ENCODE assay signal across 23 mouse cellular contexts in the genomic region with DNA sequence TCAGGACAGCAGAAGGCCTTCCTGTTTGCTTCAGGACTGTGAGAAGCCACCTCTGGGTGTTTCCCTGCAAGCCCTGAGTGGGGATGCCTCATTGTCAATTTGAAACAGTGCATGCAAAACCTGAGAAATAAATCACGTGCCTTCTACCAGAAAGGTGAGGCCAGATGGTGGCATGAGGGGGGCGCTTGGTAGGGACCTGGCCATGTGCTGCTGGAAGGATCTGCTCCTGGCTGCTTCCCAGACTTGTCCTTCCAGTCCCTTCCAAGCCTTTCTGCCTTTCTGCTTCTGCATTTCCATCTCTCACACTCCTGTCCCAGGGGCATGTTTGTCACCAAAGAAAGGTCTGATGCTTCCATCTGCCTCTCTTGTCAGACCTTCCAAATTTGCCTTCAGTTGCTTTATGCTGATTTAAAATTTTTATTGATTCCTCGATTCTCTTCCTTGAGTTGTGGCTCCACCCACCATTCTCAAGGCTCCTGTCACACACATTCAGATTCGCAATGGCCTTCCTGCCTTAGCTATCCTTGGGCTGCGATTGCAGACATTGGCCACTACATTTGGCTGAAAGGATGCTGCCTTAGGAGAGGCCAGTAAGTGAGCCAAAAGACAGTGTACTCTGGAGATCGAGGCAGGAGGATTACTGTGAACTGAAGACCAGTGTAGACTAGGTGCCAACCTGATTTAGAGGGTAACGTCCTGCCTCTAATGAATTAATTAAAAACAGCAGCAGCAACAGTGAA.
DNase-seq lines count a peak whose midpoint lies in the region; ATAC-seq and TF ChIP-seq lines count a peak whose summit lies in the region.
"Had no signal": no experiment of that assay in that cellular context is flagged by ENCODE, and none has a peak within 500 bp of the region (broad histone marks: within the 10 kb centered on the region; RNA-seq: fewer than 3 reads in every experiment).

No protein-coding gene starts in this region.

- no peaks in the 10 kb centered on the region for H3K4me1 ChIP-seq in hindbrain, postnatal 0 days (ENCODE audit: insufficient read depth, low read length)
- no peaks in the 10 kb centered on the region for H3K4me1 ChIP-seq in hindbrain, embryonic 14.5 days (replicated peaks; ENCODE audit: control insufficient read depth, insufficient read depth, low read length)
- H3K4me1 ChIP-seq: forebrain, embryonic 10.5 days; heart, embryonic 13.5 days; midbrain, embryonic 15.5 days had no signal

- H3K9ac ChIP-seq in hindbrain, postnatal 0 days (replicated peaks; ENCODE audit: low read length) = no peak overlapping the region
- no peak overlapping the region for H3K9ac ChIP-seq in hindbrain, embryonic 14.5 days
- H3K9ac ChIP-seq: forebrain, postnatal 0 days; heart, embryonic 13.5 days; midbrain, embryonic 15.5 days had no signal

- WGBS in hindbrain, postnatal 0 days = 50% methylated on average over 7 of the region's 7 CpGs
- 66% methylated on average over 7 of the region's 7 CpGs for WGBS in hindbrain, embryonic 14.5 days

- no peak overlapping the region for H3K4me2 ChIP-seq in hindbrain, postnatal 0 days (ENCODE audit: low read depth, low read length)
- H3K4me2 ChIP-seq in hindbrain, embryonic 14.5 days (replicated peaks) = no peak overlapping the region
- H3K4me2 ChIP-seq: heart, embryonic 13.5 days; midbrain, embryonic 15.5 days had no signal

- H3K4me3 ChIP-seq in hindbrain, postnatal 0 days (ENCODE audit: low read length) = no peak overlapping the region
- H3K4me3 ChIP-seq in hindbrain, embryonic 14.5 days (replicated peaks; ENCODE audit: low read length) = no peak overlapping the region
- H3K4me3 ChIP-seq: forebrain, embryonic 10.5 days; heart, adult 2 months; heart, embryonic 13.5 days; limb, embryonic 10.5 days; midbrain, embryonic 15.5 days had no signal

- no peaks in the 10 kb centered on the region for H3K36me3 ChIP-seq in hindbrain, postnatal 0 days (ENCODE audit: insufficient read depth, low read length)
- H3K36me3 ChIP-seq in hindbrain, embryonic 14.5 days (replicated peaks; ENCODE audit: control insufficient read depth, insufficient read depth) = no peaks in the 10 kb centered on the region
- H3K36me3 ChIP-seq: forebrain, embryonic 10.5 days; heart, embryonic 13.5 days; limb, embryonic 10.5 days; midbrain, embryonic 15.5 days had no signal

- peak; percentile 54 for DNase-seq in hindbrain, postnatal 0 days (ENCODE audit: low spot score)
- no peak for DNase-seq in hindbrain, embryonic 14.5 days (ENCODE audit: low spot score)
- peak; percentile 46 to 52 for DNase-seq in cerebellum, adult 18-20 months
- DNase-seq in cerebellum, postnatal 14 days = peak; percentile 89 to 91
- DNase-seq in right cerebral cortex, postnatal 4 days = no peak
- DNase-seq in liver = no peak
- DNase-seq: adrenal gland, postnatal 10 days; forebrain, postnatal 0 days; gastrocnemius, postnatal 25 days; heart, adult 2 months; heart, postnatal 14 days; kidney, adult 11 months; thymus, adult 2 months; thymus, postnatal 4 days had no signal

- TF ChIP-seq CTCF in hindbrain, postnatal 0 days (IDR thresholded peaks at IDR 0.05; ENCODE audit: low read depth) = peak; percentile 39

- ATAC-seq in hindbrain, postnatal 0 days = peak; percentile 56; the same call in 1 of the 2 replicates
- ATAC-seq in hindbrain, embryonic 14.5 days (ENCODE audit: low FRiP score) = no peak
- ATAC-seq in cerebellum, adult (ENCODE audit: insufficient number of reproducible peaks, low FRiP score, low TSS enrichment) = peak; percentile 78
- ATAC-seq: activated CD4-positive, CD25-positive, alpha-beta regulatory T cell, adult 4 months; forebrain, postnatal 0 days; lung, postnatal 0 days; midbrain, embryonic 15.5 days had no signal

- no peaks in the 10 kb centered on the region for H3K27me3 ChIP-seq in hindbrain, postnatal 0 days (ENCODE audit: insufficient read depth, low read length)
- no peaks in the 10 kb centered on the region for H3K27me3 ChIP-seq in hindbrain, embryonic 14.5 days (ENCODE audit: control insufficient read depth, insufficient read depth, low read length)
- H3K27me3 ChIP-seq: heart, embryonic 13.5 days; midbrain, embryonic 15.5 days had no signal

- peak overlapping the region; percentile 12 for H3K27ac ChIP-seq in hindbrain, postnatal 0 days
- H3K27ac ChIP-seq in hindbrain, embryonic 14.5 days = no peak overlapping the region
- H3K27ac ChIP-seq: forebrain, embryonic 10.5 days; heart, adult 2 months; heart, embryonic 13.5 days; limb, embryonic 10.5 days; macrophage; midbrain, embryonic 15.5 days; stomach, postnatal 0 days had no signal

- H3K9me3 ChIP-seq in hindbrain, postnatal 0 days (ENCODE audit: low read length) = no peaks in the 10 kb centered on the region
- no peaks in the 10 kb centered on the region for H3K9me3 ChIP-seq in hindbrain, embryonic 14.5 days (ENCODE audit: control insufficient read depth, low read length)
- H3K9me3 ChIP-seq: forebrain, embryonic 10.5 days; heart, embryonic 13.5 days; limb, embryonic 10.5 days; midbrain, embryonic 15.5 days had no signal

Comparison
In these comparisons a context has a peak if more than half of its experiments do, and no peak if none do; other contexts are left out.
1. DNase-seq: peak in hindbrain, postnatal 0 days (single experiment), cerebellum, adult 18-20 months (2 of 2) and cerebellum, postnatal 14 days (2 of 2); none in hindbrain, embryonic 14.5 days (single experiment), right cerebral cortex, postnatal 4 days (single experiment) and liver (single experiment).